Mouse (Mus musculus) adrenal gland, postnatal 25 days (tissue): ENCODE results near the gene Dok4. TPM values are rescaled to one million over a fixed set of nuclear protein-coding genes. Genes with fewer than 3 reads are reported as not detected.

Experiments used
- DNase-seq: peaks from one replicate; pipeline ENCODE4 v3.0.0; 2021; ENCODE audit warnings: mixed read lengths
- long read RNA-seq: library from polyadenylated mRNA; stranded (forward); transcript quantifications from one replicate; pipeline ENCODE4 v2.0.0, GENCODE M21; 2021
- total RNA-seq: library from RNA; stranded (reverse); gene quantifications from 2 replicates; pipeline ENCODE4 v1.2.3, GENCODE M21; 2021

Gene Dok4
- 8.8 and 15.3 TPM in 2 replicates for total RNA-seq
- long read RNA-seq, transcript Dok4-201 (9 exons, 2,590 nt) = major isoform, 6 of 10 reads
- long read RNA-seq, partial matches to known transcripts = 2 of 10 reads
- long read RNA-seq, other reads (novel, unspliced or antisense) = 1 of 10 reads

- DNase-seq = peak; percentile 99
These were observed at the start of gene Dok4 for GRCm38 (mm10) chr8:94876197-94876730. Dok4 (minus strand) TSS chr8:94876330.

GRCm38 (mm10) chr8:94923405-94923804 lies 47.3 kb upstream of the Dok4 start, which contains the start of gene Adgrg5:
Adgrg5 (plus strand) TSS chr8:94923694.
- no peak for DNase-seq

GRCm38 (mm10) chr8:94922602-94923001 lies 46.5 kb upstream of the Dok4 start:
- no peak for DNase-seq

- no peak for DNase-seq
These were observed 46.0 kb upstream of the Dok4 start for GRCm38 (mm10) chr8:94922176-94922575.

GRCm38 (mm10) chr8:94919256-94919655 lies 43.1 kb upstream of the Dok4 start:
- no peak for DNase-seq

GRCm38 (mm10) chr8:94917851-94918495 lies 41.8 kb upstream of the Dok4 start, which contains the start of gene Ccdc102a:
Ccdc102a (minus strand) TSS chr8:94918098.
- peak; percentile 68 for DNase-seq

GRCm38 (mm10) chr8:94917352-94917751 lies 41.2 kb upstream of the Dok4 start:
- DNase-seq = peak; percentile 95

- no peak for DNase-seq
These were observed 40.8 kb upstream of the Dok4 start for GRCm38 (mm10) chr8:94916960-94917324.

GRCm38 (mm10) chr8:94916311-94916959 lies 40.3 kb upstream of the Dok4 start:
- DNase-seq = no peak

- no peak for DNase-seq
These were observed 38.6 kb upstream of the Dok4 start for GRCm38 (mm10) chr8:94914701-94915101.

- no peak for DNase-seq
These were observed 38.1 kb upstream of the Dok4 start for GRCm38 (mm10) chr8:94914256-94914655.

- peak; percentile 79 for DNase-seq
These were observed 37.0 kb upstream of the Dok4 start for GRCm38 (mm10) chr8:94913061-94913660.

- peak; percentile 87 for DNase-seq
These were observed 32.7 kb upstream of the Dok4 start for GRCm38 (mm10) chr8:94908847-94909246.

GRCm38 (mm10) chr8:94907591-94908300 lies 31.6 kb upstream of the Dok4 start:
- DNase-seq = no peak

GRCm38 (mm10) chr8:94904450-94905175 lies 28.5 kb upstream of the Dok4 start:
- DNase-seq = peak; percentile 81

GRCm38 (mm10) chr8:94903709-94904108 lies 27.6 kb upstream of the Dok4 start:
- DNase-seq = no peak

GRCm38 (mm10) chr8:94901031-94901430 lies 24.9 kb upstream of the Dok4 start:
- DNase-seq = no peak

DNA sequence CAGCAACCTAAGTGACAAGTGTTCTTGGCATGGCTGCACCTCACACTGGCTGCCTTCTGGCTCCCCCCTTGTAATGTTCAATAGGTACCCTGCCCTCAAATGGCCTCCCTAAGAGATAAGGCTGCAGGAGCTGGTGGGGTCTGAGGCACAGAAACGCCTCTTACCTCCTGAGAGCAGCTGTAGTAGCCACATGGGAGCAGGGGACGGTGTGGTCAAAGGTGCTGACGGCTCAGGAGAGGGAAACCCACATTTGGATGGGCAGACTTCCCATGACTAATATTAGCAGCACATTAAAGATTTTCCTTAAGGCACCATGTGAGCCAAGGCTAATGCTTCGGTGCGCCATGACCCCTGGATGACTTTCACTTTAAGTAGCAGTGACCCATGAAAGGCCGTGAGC lies 24.5 kb upstream of the Dok4 start:
- DNase-seq = no peak

GRCm38 (mm10) chr8:94899262-94899661 lies 23.1 kb upstream of the Dok4 start:
- no peak for DNase-seq

GRCm38 (mm10) chr8:94892917-94893316 lies 16.8 kb upstream of the Dok4 start:
- no peak for DNase-seq

- DNase-seq = no peak
These were observed 12.4 kb upstream of the Dok4 start for GRCm38 (mm10) chr8:94888383-94889036.
